Mouse (Mus musculus) adrenal gland, adult 8-10 months (tissue): ENCODE measurements around the gene Vps50. TPM values are rescaled to one million over a fixed set of nuclear protein-coding genes. Genes with fewer than 3 reads are reported as not detected.
"Not testable (repeated sequence)": the region's sequence is repeated elsewhere in the genome, so short reads cannot be mapped to it uniquely, and the experiment has no call there.

Experiments used
- DNase-seq: peaks from one replicate; pipeline ENCODE4 v3.0.0; 2022
- total RNA-seq, 4 experiments: library from RNA; stranded (reverse); gene quantifications; 2 replicates each; pipeline ENCODE4 v1.2.4; 2022

Gene Vps50
- total RNA-seq, 4 experiments from 2014 or later = 20.1 to 32.6 (median 26.9) TPM

DNA sequence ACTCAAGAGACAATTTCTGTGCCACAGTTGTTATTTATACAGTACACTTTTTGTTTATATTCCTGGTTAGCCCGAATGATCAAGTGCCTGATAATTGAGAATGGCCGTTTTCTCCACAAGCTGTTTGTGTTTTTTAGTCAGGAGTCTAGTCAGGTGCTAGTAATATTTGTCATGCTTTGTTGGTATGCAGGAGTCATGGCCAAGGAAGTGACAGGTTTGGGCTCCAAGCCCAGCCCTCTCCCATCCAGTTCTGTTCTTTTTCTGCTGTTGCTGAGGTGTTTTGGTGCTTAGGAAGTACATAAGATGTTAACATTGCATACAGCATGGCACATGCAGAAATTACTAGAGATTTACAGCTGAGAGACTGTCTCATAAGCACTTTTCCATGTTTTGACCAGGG, 41.3 kb downstream of the Vps50 start:
- DNase-seq = no peak

DNA sequence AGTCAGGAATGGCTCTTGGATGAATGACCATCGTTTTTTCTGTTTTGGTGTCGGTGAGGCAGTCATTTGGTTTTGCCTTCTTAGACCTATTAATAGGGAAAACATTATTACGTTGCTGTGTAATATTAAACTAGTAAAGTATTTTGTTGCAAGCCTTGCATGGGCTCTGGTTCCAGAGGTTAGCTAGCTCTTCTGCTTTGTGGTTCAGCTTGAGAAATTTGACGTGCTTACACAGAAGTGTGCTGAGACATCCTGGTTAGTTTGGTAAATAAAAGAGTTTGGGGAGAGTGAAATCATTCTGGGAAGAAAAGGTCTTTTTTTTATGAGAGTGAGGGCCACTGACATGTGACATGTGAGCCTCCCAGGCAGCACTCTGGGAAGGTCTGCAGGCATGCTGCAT, 45.7 kb downstream of the Vps50 start:
- no peak for DNase-seq

DNA sequence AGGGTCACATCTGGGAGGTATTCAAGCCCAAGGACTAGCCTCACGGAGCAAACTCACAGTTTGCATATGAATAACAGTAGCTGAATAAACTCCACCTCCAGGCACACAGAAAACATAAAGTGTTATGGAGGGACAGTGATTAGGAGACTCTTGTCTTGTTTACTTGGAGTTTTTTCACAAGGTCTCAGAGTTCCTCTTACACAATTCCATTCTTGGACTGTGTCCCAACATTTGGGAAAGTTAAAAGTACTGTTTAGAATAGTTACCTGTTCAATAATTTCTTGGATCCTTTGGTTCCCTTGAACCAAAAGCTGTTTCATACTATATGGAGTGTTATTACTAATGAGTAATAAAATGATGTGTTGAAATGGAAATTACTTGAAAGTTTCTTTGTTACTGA, 46.8 kb downstream of the Vps50 start:
- DNase-seq = no peak

DNA sequence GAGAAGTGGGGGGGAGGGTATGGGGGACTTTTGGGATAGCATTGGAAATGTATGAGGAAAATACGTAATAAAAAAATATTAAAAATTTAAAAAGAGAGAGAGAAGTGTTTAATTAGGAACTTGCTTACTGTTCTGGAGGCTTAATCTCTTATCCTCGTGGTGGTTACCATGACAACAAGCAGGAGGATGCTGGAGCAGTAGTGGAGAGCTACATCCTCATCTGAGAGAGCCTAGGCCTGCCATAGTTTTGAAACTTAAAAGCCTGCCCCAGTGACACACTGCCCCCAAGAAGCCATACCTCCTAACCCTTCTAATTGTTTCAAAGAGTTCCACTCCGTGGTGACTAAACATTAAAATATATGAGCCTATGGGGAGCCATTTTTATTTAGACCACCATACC, 50.8 kb downstream of the Vps50 start:
- no peak for DNase-seq

DNA sequence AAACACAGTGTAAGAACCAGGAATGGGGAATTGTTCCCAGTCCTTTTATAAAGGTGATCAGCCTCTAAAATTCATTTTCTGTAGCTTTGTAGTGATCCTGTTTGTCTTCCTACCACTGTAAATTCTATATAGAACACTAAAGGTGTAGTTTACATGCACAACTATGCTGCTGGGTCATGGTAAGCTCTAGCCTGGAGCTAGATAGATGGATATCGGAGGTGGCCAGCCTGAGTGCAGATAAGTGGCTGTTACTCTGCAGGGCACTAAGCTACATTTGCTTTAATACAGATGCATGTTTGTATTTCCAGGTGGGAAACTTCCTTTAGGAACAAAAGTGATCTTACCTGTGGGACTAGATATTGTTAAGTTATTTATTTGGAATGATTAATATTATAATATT, 51.8 kb downstream of the Vps50 start:
- no peak for DNase-seq

DNA sequence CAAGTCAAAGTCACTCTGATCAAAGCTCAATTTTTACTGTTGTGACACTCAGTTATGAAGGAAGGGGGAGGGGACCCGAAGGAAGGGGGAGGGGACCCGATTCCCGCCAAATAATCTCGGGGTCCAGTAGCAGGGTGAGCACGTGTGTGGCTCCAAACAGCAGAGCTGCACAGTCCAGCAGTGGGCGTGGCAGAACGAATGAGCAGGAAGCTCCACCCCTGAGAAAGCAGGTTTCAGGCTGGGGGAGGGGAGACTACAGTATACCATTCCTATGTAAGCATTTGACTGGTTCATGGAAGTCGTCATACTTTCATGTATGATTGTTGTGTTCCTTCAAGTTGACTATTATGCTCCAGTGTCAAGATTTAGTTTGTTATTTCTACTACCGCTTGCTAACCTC, 54.5 kb downstream of the Vps50 start:
- not testable (repeated sequence) for DNase-seq

DNA sequence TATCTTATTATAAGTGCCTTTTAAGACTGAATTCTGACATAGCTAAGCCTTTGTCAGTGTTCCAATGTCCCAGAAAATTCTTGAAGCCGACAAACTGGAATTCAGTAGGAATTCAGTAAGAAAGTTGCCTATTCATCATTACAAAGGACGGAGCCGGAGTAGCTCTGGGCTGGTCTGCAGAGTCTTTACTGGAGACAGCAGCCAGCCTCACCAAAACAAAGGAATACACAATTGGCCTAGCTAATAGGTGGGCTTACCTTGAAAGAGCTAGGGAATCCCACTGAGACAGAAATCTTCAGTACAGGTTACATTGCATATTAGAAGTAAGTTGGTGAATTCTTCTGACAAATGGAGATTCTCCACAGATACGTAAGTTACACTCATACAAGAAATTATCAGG, 59.0 kb downstream of the Vps50 start:
- DNase-seq = no peak

DNA sequence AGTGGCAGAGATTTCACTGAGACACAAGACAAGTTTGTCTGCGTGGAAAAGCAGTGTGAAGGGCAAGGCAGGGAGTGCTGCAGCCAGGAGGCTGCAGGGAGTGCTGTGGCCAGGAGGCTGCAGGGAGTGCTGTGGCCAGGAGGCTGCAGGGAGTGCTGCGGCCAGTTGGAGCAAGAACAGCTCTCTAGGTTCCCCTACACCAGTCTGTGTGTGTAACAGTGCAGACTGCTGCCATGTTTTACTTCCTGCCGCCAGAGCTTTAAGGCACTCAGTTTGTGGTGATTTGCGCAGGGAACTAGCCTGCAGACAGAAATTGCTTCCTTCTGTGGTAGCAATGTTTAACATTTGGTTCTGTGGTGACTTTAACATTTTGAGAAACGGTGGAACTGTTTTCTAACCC, 61.8 kb downstream of the Vps50 start:
- no peak for DNase-seq

DNA sequence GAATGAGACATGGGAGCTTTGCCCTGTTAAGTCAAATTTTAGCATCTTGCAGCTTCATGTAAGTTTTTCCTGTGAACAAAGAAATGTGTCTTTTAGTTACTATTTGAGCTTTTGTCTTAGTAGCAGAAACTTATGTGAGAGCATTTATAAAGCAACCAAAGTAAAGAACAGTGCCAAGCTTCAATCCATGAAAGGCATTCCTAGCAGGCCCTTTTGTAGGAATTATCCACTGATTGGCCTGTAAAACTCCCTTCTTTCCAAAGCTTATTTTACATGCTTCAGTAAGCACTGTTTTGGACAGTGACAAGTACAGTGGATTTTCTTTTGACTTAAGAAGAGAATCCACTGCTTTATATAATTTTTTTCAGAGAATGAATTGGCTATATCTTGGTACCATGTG, 64.1 kb downstream of the Vps50 start:
- no peak for DNase-seq

DNA sequence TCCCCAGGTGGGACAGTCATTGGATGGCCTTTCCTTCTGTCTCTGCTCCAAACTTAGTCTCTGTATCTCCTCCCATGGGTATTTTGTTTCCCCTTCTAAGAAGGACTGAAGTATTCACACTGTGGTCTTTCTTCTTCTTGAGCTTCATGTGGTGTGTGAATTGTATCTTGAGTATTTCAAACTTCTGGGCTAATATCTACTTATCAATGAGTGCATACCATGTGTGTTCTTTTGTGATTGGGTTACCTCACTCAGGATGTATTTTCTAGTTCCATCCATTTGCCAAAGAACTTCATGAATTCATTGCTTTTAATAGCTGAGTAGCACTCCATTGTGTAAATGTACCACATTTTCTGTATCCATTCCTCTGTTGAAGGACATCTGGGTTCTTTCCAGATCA, 65.9 kb downstream of the Vps50 start:
- not testable (repeated sequence) for DNase-seq

DNA sequence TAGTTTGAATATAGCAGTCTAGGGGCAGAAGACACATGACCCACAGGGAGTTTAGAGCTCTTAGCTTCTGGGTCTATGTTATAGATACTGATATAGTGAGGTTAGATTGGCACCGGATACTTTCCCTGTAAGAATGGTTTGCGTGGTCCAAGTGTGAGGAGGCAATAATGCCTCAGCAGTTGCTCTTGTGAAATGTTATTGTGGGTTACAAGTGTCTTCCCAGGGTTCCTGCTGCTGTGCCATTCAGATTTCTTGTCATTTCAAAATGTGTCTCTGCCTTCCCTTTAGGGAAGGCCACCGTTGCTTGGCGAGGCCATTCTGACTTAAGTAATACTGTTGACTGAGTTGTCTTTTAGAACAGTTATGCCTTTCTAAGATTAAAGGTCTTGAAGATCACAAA, 66.8 kb downstream of the Vps50 start:
- DNase-seq = no peak

DNA sequence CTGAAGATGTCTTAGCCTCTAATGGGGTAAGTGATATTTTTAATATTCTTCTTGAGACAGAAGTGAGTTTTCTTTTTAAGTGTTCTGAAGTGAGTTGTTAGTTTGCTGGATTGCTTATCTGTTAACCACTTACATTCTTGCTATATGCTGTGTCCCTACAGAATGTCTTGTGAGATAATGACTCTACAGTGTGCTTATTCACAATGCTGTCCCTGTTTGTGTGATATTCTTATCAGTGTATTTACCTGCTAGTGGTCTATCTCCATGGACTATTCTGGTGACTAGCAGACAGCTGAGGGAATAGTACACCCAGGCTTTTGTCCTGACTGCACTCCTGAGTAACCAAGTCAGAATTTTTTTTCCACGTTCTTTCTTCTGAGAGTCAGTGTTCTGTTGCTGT, 67.5 kb downstream of the Vps50 start:
- no peak for DNase-seq

DNA sequence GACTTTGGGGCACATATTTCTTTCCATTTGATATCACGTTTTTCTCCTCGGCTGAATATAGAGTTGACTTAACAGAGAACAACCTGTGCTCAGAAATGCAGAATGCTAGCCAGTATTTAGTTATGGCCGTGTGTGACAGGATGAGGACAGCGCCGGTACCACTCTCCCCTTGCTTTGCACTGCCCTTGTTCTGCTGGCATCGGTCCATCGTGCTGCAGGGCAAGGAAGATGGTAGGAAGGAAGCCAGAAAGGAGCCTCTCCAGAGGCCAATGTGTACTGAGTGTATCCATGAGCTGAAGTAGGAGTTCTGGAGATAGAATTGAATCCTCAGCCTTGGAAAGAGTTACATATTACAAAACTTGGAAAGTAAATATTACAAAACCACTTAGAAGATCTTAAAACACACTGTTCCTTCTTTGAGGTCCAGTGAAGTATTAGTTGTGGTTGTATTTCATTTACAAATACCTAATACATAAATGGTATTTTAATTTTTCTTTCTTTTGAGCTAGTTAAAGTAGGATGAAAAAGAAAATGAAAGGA, 69.0 kb downstream of the Vps50 start:
- no peak for DNase-seq

DNA sequence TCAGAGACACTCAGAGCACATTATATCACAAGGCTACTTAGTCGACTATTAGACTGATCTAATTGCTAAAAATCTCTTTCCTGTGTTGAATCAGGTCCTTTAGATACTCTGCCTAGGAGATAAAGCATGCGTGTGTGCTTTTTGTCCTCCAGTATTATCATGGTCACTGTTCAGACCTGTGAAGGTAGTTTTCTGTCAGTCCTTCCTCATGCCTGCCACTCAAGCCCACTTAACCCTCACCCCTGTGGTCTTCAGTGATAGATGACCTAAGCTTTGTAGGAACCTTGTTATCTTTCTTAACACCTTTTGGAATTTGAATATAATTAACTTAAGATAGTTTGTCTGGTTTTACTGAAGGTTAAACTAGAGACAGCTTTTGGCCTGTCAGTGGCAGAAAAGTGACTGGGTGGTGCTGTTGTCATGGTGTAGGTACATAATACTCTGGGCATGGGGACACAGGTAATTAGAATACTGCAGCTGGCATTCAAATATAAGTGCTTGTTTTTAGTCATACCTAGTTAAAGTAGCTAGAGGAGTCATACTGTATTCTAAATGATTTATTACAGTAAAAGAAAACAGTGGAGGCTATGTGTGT, 74.1 kb downstream of the Vps50 start:
- no peak for DNase-seq

DNA sequence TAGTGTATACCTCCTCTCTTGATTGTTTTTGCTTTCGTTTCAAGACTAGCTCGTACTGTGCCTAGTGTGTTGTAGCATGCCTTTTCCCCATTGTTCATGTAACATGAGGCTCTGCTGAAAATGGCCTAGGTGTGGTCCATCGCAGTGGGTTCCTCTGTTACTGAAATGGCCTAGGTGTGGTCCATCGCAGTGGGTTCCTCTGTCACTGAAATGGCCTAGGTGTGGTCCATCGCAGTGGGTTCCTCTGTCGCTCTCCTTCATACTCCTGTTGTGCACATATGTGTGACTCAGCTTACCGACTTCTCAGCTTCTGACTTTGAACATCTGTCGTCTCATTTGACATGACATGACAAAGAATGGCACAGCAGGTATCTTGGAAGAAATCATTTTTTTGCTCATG, 75.6 kb downstream of the Vps50 start:
- DNase-seq = no peak

DNA sequence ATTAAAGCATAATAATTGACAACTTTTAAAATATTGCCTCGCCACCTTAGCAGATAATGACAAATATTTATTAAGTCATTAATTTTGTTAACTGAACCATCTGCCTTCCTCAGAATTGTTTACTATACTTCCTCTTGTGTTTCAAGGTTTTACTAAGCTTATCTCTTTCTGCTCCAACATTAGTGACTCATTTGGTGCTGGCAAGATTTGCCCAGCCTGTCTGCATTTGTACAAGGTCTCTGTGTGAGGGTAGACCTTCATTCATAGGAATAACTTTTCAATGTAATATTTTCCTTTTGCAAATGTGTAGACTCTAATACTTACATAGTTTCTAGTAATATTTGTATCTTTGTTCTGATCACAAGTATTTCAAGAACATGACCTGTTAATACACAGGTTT, 87.2 kb downstream of the Vps50 start:
- peak; percentile 46 for DNase-seq

DNA sequence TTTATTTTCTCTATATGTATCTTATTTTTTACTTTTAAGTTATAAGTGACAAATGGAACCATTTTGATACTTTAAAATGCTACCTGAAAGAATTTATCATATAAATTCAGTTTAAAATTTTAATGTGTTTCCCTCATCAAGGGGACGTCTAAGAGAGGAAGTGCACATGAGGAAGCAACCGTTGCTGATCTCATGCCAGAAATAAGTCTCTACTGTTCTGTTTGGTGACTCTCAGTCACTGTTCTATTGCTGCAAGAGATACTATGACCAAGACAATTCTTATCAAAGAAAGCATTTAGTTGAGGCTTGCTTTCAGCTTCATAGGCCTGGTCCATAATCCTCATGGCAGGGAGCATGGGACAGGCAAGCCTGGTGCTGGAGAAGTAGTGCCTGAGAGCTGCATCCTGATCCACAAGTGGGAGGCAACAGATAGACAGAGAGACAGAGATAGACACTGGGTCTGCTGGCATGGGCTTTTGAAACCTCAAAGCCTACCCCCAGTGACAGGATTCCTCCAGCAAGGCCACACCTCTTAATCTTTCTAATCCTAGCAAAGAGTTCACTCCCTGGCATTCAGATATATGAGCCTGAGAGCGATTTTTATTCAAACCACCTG, 92.2 kb downstream of the Vps50 start:
- no peak for DNase-seq

DNA sequence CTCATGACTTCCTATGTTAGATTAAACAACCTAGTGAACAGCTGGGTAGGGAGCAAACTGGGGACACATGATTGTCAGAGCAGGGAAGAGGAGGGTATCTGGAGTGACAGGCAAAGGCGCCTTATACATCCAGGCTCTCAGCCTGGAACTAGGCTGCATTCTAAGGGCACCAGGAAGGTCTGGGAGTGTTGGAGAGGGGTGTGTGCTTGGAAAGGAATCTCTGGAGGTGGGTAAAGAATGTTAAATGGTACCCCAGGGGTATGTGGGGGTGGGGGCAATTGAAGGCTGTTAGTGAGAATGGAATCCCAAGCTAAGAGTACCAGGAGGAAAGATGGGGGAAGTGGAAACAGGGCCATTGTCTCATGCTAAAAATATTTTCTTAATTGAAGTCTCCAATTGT, 96.1 kb downstream of the Vps50 start:
- no peak for DNase-seq

DNA sequence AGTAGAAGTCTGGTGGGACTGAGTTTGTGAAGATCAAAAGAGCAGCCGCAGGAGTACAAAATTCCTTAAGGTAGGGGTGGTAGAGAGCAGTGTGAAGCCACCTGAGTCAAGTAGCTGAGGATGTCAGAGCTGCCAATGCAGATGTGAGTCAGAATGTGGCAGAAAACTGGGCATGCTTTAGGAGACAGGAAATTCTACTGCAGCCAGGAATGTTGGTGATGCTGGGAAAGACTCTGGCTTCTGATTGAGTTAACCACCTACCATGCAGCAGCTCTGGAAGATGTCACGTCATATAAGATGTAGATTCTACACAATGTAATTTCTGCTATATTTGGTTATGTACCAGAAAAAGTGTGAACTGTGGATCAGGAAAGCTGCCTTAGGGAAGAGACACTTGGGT, 114.6 kb downstream of the Vps50 start:
- DNase-seq = no peak

DNA sequence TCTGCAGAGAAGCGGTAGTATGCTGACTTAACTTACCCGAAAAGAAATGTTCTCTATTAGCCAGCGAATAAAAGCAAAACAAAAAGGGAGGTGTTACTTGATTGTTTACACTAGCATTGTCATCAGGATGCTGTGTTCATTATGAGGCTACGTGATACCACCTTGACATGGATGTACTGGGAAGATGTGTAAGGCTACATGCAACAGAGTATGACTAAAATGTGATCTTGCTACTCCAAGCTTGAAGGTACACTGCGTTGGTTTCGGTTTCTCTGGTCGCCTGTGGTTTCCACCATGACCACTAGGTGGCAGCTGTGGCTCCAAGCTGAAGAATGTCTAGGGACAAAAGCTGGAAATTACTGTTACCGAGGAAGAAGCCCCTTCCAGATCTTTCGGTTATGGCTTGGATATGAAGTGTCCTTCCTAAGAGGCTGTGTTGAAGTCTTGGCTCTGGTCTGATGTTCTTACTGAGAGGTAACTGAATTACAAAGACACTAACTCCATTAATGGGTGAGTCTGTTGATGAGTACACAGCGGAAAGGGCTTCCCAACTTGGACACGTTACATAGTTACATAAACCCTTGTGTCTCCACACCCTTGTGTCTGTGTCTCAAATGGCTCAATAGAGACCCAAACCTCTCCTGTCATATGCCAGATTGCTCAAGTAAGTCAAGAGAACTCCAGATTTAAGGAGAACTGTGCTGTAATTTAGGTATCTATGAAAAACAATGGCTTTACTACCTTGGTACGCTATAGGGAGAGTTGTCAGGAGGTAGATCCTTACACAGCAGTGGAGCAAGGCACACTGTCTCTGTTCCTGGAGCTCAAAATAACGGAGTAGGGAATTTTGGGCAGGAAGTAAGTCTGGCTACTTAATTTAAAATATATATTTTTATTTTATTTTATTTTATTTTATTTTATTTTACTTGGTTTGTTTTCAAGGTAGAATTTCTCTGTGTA, 122.5 kb downstream of the Vps50 start:
- peak; percentile 12 for DNase-seq
